Mouse (Mus musculus): Measurements from ENCODE around the gene Gm34653.

DNA sequence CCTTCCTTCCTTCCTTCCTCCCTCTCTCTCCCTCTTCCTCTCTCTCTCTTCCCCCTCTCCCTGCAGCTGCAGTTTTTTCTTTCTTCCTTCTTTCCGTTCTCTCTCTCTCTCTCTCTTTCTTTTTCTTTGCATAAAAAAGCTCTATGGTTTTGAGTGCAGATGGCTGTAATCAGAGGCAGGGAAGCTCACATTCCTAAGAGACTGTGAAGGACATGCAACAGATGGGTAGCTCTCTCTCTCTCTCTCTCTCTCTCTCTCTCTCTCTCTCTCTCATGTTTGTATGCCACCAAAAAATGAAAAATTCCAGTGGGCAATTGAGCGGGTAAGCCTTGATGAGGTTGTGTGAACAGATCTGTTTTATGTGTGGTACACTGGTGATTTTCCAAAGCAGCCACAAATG, 51.4 kb downstream of the Gm34653 start:
- no peak for TF ChIP-seq TAL1 (conservative IDR thresholded peaks at IDR 0.05; ENCODE audit: low read depth, low read length)
- no peak for TF ChIP-seq CTCF (IDR thresholded peaks at IDR 0.05; ENCODE audit: low read depth, low read length)
- no peak for TF ChIP-seq POLR2AphosphoS5 (IDR thresholded peaks at IDR 0.05; ENCODE audit: insufficient replicate concordance, low read depth, low read length)

Data from G1E (cell line).